Mouse (Mus musculus) spleen, adult 18-20 months (tissue): Measurements from ENCODE around the gene Cmtm5.

ENCODE experiments used
- DNase-seq, 2 experiments: peaks; one replicate each; pipeline ENCODE4 v3.0.0; 2022; ENCODE audit warnings: mixed read lengths in 2 of 2

Cmtm5 gene

GRCm38 (mm10) chr14:54935904-54936830, at the start of gene Cmtm5:
TSS of gene Cmtm5 (plus strand) at chr14:54936261.
- DNase-seq, result no peak

- no peak for DNase-seq
Measured at GRCm38 (mm10) chr14:54892200-54892599, 43.9 kb upstream of the Cmtm5 start, which contains the start of gene Pabpn1. TSS of gene Pabpn1 (plus strand) at chr14:54892500.

GRCm38 (mm10) chr14:54893651-54894181, 42.3 kb upstream of the Cmtm5 start:
- DNase-seq, result peak; percentile 93 to 94

GRCm38 (mm10) chr14:54894296-54895151, 41.5 kb upstream of the Cmtm5 start:
- DNase-seq, result peak in 1 of 2 experiments; percentile 60

- DNase-seq, result no peak
Measured at GRCm38 (mm10) chr14:54897445-54897844, 38.6 kb upstream of the Cmtm5 start.

- DNase-seq, result peak in 1 of 2 experiments; percentile 42
Measured at GRCm38 (mm10) chr14:54900383-54900782, 35.7 kb upstream of the Cmtm5 start.

- no peak for DNase-seq
Measured at GRCm38 (mm10) chr14:54903641-54904040, 32.4 kb upstream of the Cmtm5 start.

GRCm38 (mm10) chr14:54908682-54909081, 27.4 kb upstream of the Cmtm5 start:
- DNase-seq, result no peak

- DNase-seq, result no peak
Measured at GRCm38 (mm10) chr14:54912109-54912850, 23.8 kb upstream of the Cmtm5 start.

- peak; percentile 35 to 53 for DNase-seq
Measured at GRCm38 (mm10) chr14:54912886-54913285, 23.2 kb upstream of the Cmtm5 start, which contains the start of gene Slc22a17. TSS of gene Slc22a17 (minus strand) at chr14:54913132.

- DNase-seq, result no peak
Measured at GRCm38 (mm10) chr14:54913343-54913742, 22.7 kb upstream of the Cmtm5 start.

- no peak for DNase-seq
Measured at GRCm38 (mm10) chr14:54920076-54920685, 15.9 kb upstream of the Cmtm5 start.

- no peak for DNase-seq
Measured at GRCm38 (mm10) chr14:54924641-54925348, 11.3 kb upstream of the Cmtm5 start.

GRCm38 (mm10) chr14:54925349-54926342, 10.4 kb upstream of the Cmtm5 start, which contains the start of gene Efs:
TSS of gene Efs (minus strand) at chr14:54926126.
- no peak for DNase-seq

- no peak for DNase-seq
Measured at GRCm38 (mm10) chr14:54926401-54927158, 9.5 kb upstream of the Cmtm5 start.

GRCm38 (mm10) chr14:54927296-54927695, 8.8 kb upstream of the Cmtm5 start:
- DNase-seq, result no peak

GRCm38 (mm10) chr14:54929801-54930200, 6.3 kb upstream of the Cmtm5 start:
- no peak for DNase-seq

- no peak for DNase-seq
Measured at GRCm38 (mm10) chr14:54930431-54930830, 5.6 kb upstream of the Cmtm5 start.

- DNase-seq, result no peak
Measured at GRCm38 (mm10) chr14:54932645-54933150, 3.4 kb upstream of the Cmtm5 start, which contains the start of gene Il25. TSS of gene Il25 (plus strand) at chr14:54932695.
